Mouse (Mus musculus) megakaryocyte-erythroid progenitor cell, adult 5-6 weeks (primary cell): ENCODE results near the gene Cdan1. TPM values are rescaled to one million over a fixed set of nuclear protein-coding genes. Genes with fewer than 3 reads are reported as not detected.
"Not testable (repeated sequence)": the region's sequence is repeated elsewhere in the genome, so short reads cannot be mapped to it uniquely, and the experiment has no call there.

Experiments used
- ATAC-seq: replicated peaks from 2 replicates; pipeline ENCODE4 v1.8.0; 2016; ENCODE audit warnings: mild to moderate bottlenecking, inconsistent platforms; ENCODE audit not compliant: severe bottlenecking, poor library complexity, low FRiP score, low TSS enrichment
- total RNA-seq, 2 experiments: library from RNA; stranded (forward) in 1 of 2; stranded (reverse) in 1 of 2; fragments of 200-1000, 215-1000 nt in 1 of 2; fragments of >200 nt in 1 of 2; fragmentation: Nextera tagmentation in 1 of 2; gene quantifications; 2 replicates each; pipeline ENCODE4 v1.2.3; 2014 to 2017

Gene Cdan1
- total RNA-seq, 2 experiments from 2014 or later = 21.3 to 44.7 TPM

- peak; percentile 52; the same call in 1 of the 2 replicates for ATAC-seq
Measured at GRCm38 (mm10) chr2:120700379-120700885, 149.5 kb downstream of the Cdan1 start.

- peak; percentile 62 for ATAC-seq
Measured at GRCm38 (mm10) chr2:120697767-120698166, 152.2 kb downstream of the Cdan1 start.

DNA sequence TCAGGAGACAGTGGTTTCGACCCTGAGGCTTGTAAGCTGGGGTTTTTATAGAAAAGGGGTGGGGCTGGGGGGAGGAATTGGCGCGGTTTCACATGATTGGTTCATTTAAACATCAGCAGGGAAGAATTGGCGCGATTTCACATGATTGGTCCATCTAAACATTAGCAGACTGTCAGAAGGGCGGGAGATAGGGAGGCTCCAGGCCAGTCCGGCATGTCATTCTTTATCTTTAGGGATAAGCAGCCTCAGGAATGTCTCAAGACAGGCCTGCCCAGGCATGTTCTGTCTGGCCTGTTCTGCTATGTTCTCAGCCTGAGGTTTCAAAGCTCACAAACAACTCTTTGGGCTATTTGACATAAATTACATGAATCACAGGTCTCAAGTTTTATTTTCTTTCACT lies 168.8 kb downstream of the Cdan1 start:
- ATAC-seq = not testable (repeated sequence)

- ATAC-seq = no peak
Measured at GRCm38 (mm10) chr2:120670253-120670652, 179.7 kb downstream of the Cdan1 start.

- ATAC-seq = no peak
Measured at GRCm38 (mm10) chr2:120667446-120667845, 182.5 kb downstream of the Cdan1 start.

Other genes starting within 250 kb of the Cdan1 start
- gene Haus2, start 240.7 kb downstream of the Cdan1 start, total RNA-seq (2014; fragmentation: Nextera tagmentation) = 19.9 and 27.4 TPM in 2 replicates
- gene Haus2, start 240.7 kb downstream of the Cdan1 start, total RNA-seq (2017) = 15.4 and 22.6 TPM in 2 replicates
- gene Lrrc57, start 240.6 kb downstream of the Cdan1 start, total RNA-seq (2014; fragmentation: Nextera tagmentation) = 8.1 and 13.7 TPM in 2 replicates
- 14.1 and 27.4 TPM in 2 replicates for gene Lrrc57, start 240.6 kb downstream of the Cdan1 start, total RNA-seq (2017)
- 0.07 and 0.59 TPM in 2 replicates for gene Stard9, start 221.0 kb downstream of the Cdan1 start, total RNA-seq (2014; fragmentation: Nextera tagmentation)
- 0.19 and 0.61 TPM in 2 replicates for gene Stard9, start 221.0 kb downstream of the Cdan1 start, total RNA-seq (2017)
- 2.6 and 4.0 TPM in 2 replicates for gene Ttbk2, start 476 bp upstream of the Cdan1 start, total RNA-seq (2014; fragmentation: Nextera tagmentation)
- 7.2 and 8.5 TPM in 2 replicates for gene Ttbk2, start 476 bp upstream of the Cdan1 start, total RNA-seq (2017)
- 32.9 and 36.0 TPM in 2 replicates for gene Ubr1, start 120.6 kb upstream of the Cdan1 start, total RNA-seq (2014; fragmentation: Nextera tagmentation)
- 36.1 and 39.5 TPM in 2 replicates for gene Ubr1, start 120.6 kb upstream of the Cdan1 start, total RNA-seq (2017)
- 4.4 and 5.8 TPM in 2 replicates for gene Tmem62, start 126.9 kb upstream of the Cdan1 start, total RNA-seq (2014; fragmentation: Nextera tagmentation)
- gene Tmem62, start 126.9 kb upstream of the Cdan1 start, total RNA-seq (2017) = 5.2 and 16.5 TPM in 2 replicates
- gene Ccndbp1, start 158.3 kb upstream of the Cdan1 start, total RNA-seq (2014; fragmentation: Nextera tagmentation) = 52.3 and 61.3 TPM in 2 replicates
- 28.9 and 73.9 TPM in 2 replicates for gene Ccndbp1, start 158.3 kb upstream of the Cdan1 start, total RNA-seq (2017)
- 24.6 and 30.0 TPM in 2 replicates for gene Epb42, start 186.9 kb upstream of the Cdan1 start, total RNA-seq (2014; fragmentation: Nextera tagmentation)
- 13.0 and 19.8 TPM in 2 replicates for gene Epb42, start 186.9 kb upstream of the Cdan1 start, total RNA-seq (2017)
- gene Tgm5, start 235.7 kb upstream of the Cdan1 start, total RNA-seq (2014; fragmentation: Nextera tagmentation) = not detected in 2 replicates
- not detected in 2 replicates for gene Tgm5, start 235.7 kb upstream of the Cdan1 start, total RNA-seq (2017)